Mouse (Mus musculus) small intestine, adult 2 months (tissue): Measurements from ENCODE around the gene Grn.

ENCODE experiments used
- CTCF ChIP-seq: fragments of 200-500 bp; IDR thresholded peaks from 2 replicates; pipeline ENCODE4 v1.5.1; 2012; ENCODE audit warnings: low read depth, mild to moderate bottlenecking, control low read depth, inconsistent platforms, low read length, moderate library complexity, mixed read lengths; ENCODE audit not compliant: insufficient replicate concordance, insufficient read length; ENCODE audit errors: extremely low read depth
- POLR2A ChIP-seq: fragments of 200-500 bp; IDR thresholded peaks from 2 replicates; pipeline ENCODE4 v1.6.1; 2012; ENCODE audit warnings: low read depth, mild to moderate bottlenecking, control low read depth, inconsistent platforms, low read length, moderate library complexity

DNA sequence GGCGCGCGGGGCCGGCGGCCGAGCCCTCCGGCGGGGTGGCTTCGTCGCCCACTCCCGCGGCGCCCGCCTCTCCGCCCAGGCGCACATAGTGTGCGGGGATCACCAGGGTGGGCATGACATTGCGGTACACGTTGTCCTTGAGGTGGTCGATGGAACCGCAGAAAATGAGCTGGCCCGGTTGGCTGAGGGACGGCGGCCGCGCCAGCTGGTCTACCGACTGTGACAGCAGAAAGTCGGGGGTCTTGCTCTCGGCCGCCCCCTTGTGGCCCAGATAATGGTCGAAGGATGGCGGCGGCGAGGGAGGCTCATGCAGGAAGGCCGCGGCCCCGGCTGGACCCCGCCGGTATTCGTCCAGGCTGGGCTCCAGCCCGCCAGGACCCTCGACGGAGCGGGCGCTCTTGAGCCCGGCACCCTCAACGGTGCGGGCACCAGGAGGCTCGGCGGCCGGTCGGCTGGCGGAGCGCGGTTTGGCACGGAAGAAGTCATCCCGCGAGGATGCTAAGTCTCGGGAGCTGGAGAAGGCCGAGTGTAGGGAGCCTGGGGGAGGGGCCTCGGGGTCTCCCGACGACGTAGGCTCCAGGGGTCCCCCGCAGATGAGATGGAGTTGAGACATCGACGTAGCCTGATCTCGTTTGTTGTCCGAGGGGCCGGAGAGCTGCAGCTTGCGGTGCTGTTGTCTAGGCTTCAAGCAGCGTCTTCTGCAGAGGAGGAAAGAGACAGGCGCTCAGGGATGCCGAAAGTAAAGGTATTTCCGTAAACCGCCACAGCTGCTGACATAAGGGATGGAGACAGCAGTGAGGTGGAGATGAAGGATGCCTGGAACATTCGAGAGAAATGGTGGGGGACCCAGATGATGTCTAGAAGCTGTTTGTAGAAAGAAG, 8.3 kb downstream of the Grn start:
- peak; percentile 66; the same call in 1 of the 2 replicates for TF ChIP-seq CTCF
- no peak for TF ChIP-seq POLR2A
